Mouse (Mus musculus) stomach, postnatal 0 days (tissue): Measurements from ENCODE around the gene Slc35b4. TPM values are rescaled to one million over a fixed set of nuclear protein-coding genes. Genes with fewer than 3 reads are reported as not detected.

ENCODE experiments used
- ATAC-seq: fragments of 200-750 bp; cut with Nextera tagmentation; 2 replicates; pipeline ENCODE4 v1.8.0; 2017; ENCODE audit not compliant: low FRiP score, low TSS enrichment
- DNase-seq: peaks from one replicate; pipeline ENCODE4 v3.0.0-alpha.2; 2016; ENCODE audit warnings: low spot score
- H3K27ac ChIP-seq: fragments of 300-500 bp; sonication (generic); replicated peaks from 2 replicates; pipeline ENCODE4 v1.5.1; 2014; ENCODE audit warnings: mild to moderate bottlenecking, control low read depth
- H3K27me3 ChIP-seq: fragments of 300-500 bp; sonication (generic); 2 replicates; pipeline ENCODE4 v1.6.1; 2014; ENCODE audit warnings: low read length; ENCODE audit not compliant: control insufficient read depth, insufficient read depth
- H3K36me3 ChIP-seq: fragments of 300-500 bp; sonication (generic); 2 replicates; pipeline ENCODE4 v1.6.1; 2014; ENCODE audit warnings: low read length, mixed read lengths; ENCODE audit not compliant: control insufficient read depth, insufficient read depth
- H3K4me1 ChIP-seq: fragments of 300-500 bp; sonication (generic); replicated peaks from 2 replicates; pipeline ENCODE4 v1.6.1; 2014; ENCODE audit warnings: antibody characterized with exemption; ENCODE audit not compliant: control insufficient read depth, insufficient read depth
- H3K4me2 ChIP-seq: fragments of 300-500 bp; sonication (generic); replicated peaks from 2 replicates; pipeline ENCODE4 v1.6.1; 2014; ENCODE audit warnings: low read depth, mild to moderate bottlenecking, control low read depth, moderate library complexity
- H3K4me3 ChIP-seq: fragments of 300-500 bp; sonication (generic); 2 replicates; pipeline ENCODE4 v1.5.1; 2014; ENCODE audit warnings: low read depth, low read length, control low read depth
- H3K9ac ChIP-seq: fragments of 300-500 bp; sonication (generic); 2 replicates; pipeline ENCODE4 v1.6.1; 2014; ENCODE audit warnings: mild to moderate bottlenecking, low read length, control low read depth, mixed read lengths
- H3K9me3 ChIP-seq: fragments of 300-500 bp; sonication (generic); 2 replicates; pipeline ENCODE4 v1.6.1; 2016; ENCODE audit warnings: low read length; ENCODE audit not compliant: control insufficient read depth
- CTCF ChIP-seq: IDR thresholded peaks from 2 replicates; pipeline ENCODE4 v1.5.1; 2016; ENCODE audit warnings: antibody characterized with exemption, low read depth, mild to moderate bottlenecking, moderate library complexity
- EP300 ChIP-seq: optimal IDR thresholded peaks from 2 replicates; pipeline ENCODE3; 2016; ENCODE audit warnings: antibody characterized with exemption
- WGBS: fragments of 180-500 bp; shearing (Covaris S2); extraction: QIAGEN DNeasy Blood & Tissue Kit; methylation state at CpG from one replicate; pipeline ENCODE4 v1.1.7; 2014; 5-methylcytosine and 5-hydroxymethylcytosine counted together
- polyA plus RNA-seq: library from polyadenylated mRNA; unstranded; fragments of >200 nt; fragmentation: Nextera tagmentation; extraction: Ambion mirVana; gene quantifications from 2 replicates; pipeline ENCODE4 v1.2.1, GENCODE M21; 2015

Slc35b4 gene
- polyA plus RNA-seq, 1 experiment from 2014 or later: 18.7 TPM

GRCm38 (mm10) chr6:34129261-34129660 lies 47.6 kb downstream of the Slc35b4 start:
- Histone ChIP-seq H3K4me1 (no peaks in the 10 kb centered on the region), H3K9me3 (no peaks in the 10 kb centered on the region), H3K9ac (no peak overlapping the region), H3K4me2 (no peak overlapping the region), H3K27ac (no peak overlapping the region), H3K4me3 (no peak overlapping the region), H3K27me3 (no peaks in the 10 kb centered on the region), H3K36me3 (no peaks in the 10 kb centered on the region)
- ATAC-seq: no peak
- DNase-seq: no peak
- WGBS: 74% methylated on average over 2 of the region's 2 CpGs
- TF ChIP-seq EP300 (no peak), CTCF (no peak)

GRCm38 (mm10) chr6:34124401-34124800 lies 52.5 kb downstream of the Slc35b4 start:
- no peaks in the 10 kb centered on the region for H3K4me1 ChIP-seq
- ATAC-seq: no peak
- H3K4me3 ChIP-seq: no peak overlapping the region
- H3K27me3 ChIP-seq: no peaks in the 10 kb centered on the region
- H3K36me3 ChIP-seq: no peaks in the 10 kb centered on the region
- H3K4me2 ChIP-seq: no peak overlapping the region
- no peaks in the 10 kb centered on the region for H3K9me3 ChIP-seq
- WGBS: 70% methylated on average over 2 of the region's 2 CpGs
- H3K9ac ChIP-seq: no peak overlapping the region
- DNase-seq: no peak
- no peak for TF ChIP-seq CTCF
- H3K27ac ChIP-seq: no peak overlapping the region

DNA sequence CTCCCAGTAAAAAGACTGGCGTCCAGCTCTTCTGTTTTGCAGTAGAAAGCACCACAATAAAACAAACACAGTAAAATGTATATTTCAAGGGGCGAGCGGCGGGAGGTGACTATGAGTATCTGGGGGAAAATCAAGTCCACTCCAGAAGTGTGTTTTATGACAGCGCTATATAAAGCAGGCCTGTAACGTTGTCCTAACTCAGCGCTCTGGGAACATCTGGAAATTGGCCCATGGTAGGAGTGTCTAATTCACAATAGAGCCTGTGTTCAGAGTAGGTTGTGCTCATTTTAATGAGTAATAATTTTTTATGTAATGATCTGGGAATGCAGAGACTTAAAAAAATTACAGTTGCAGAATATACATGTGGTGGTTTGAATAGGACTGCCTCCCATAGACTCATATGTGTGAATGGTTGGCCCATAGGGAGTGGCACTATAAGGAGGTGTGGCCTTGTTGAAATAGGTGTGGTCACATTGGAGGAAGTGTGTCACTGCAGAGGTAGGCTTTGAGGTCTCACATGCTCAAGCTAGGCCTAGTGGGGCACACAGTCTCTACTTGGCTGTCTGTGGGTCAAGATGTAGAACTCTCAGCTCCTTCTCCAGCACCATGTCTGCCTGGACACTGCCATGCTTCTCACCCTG lies 60.0 kb downstream of the Slc35b4 start:
- no peak overlapping the region for H3K4me2 ChIP-seq
- no peaks in the 10 kb centered on the region for H3K36me3 ChIP-seq
- TF ChIP-seq EP300 (no peak), CTCF (no peak)
- ATAC-seq (no peak), DNase-seq (no peak)
- WGBS: 87% methylated on average over 7 of the region's 7 CpGs
- H3K27me3 ChIP-seq: no peaks in the 10 kb centered on the region
- H3K4me1 ChIP-seq: no peaks in the 10 kb centered on the region
- H3K9me3 ChIP-seq: no peaks in the 10 kb centered on the region
- H3K27ac ChIP-seq: no peak overlapping the region
- no peak overlapping the region for H3K9ac ChIP-seq
- no peak overlapping the region for H3K4me3 ChIP-seq

GRCm38 (mm10) chr6:34111406-34111805 lies 65.5 kb downstream of the Slc35b4 start:
- Histone ChIP-seq H3K9me3 (no peaks in the 10 kb centered on the region), H3K27me3 (no peaks in the 10 kb centered on the region), H3K4me3 (no peak overlapping the region), H3K36me3 (no peaks in the 10 kb centered on the region), H3K4me2 (no peak overlapping the region), H3K9ac (no peak overlapping the region), H3K27ac (no peak overlapping the region), H3K4me1 (no peaks in the 10 kb centered on the region)
- no peak for DNase-seq
- WGBS: 70% methylated on average over 6 of the region's 6 CpGs
- ATAC-seq: no peak
- no peak for TF ChIP-seq CTCF
- no peak for TF ChIP-seq EP300

DNA sequence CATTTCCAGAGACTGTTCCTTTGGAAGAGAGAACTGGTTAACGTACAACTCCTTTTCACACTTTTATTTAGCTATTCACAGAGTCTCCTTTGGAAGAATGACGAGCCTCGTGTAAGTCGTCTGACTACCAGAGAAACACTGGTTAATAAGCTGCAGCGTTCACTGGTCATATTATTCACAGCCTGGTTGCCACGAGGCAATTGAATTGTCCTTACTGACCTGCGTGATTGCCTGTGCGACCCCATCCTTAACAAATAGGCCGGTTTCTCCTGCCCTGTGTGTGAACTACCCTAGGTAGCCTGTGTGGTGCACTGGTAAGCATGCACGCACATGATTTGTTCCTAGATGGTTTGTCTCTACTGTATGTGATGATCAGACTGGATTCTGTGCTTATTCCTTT lies 66.3 kb downstream of the Slc35b4 start:
- 76% methylated on average over 10 of the region's 10 CpGs for WGBS
- H3K4me2 ChIP-seq: no peak overlapping the region
- no peak for ATAC-seq

More for the DNA sequence above, 66.3 kb downstream of the Slc35b4 start:
- no peak for DNase-seq
- Histone ChIP-seq H3K27me3 (no peaks in the 10 kb centered on the region), H3K4me1 (no peaks in the 10 kb centered on the region), H3K36me3 (no peaks in the 10 kb centered on the region), H3K4me3 (no peak overlapping the region), H3K9me3 (no peaks in the 10 kb centered on the region), H3K27ac (no peak overlapping the region), H3K9ac (no peak overlapping the region)
- TF ChIP-seq EP300 (no peak), CTCF (no peak)

Other genes with a start within 250 kb of the Slc35b4 start
- gene Lrguk, start 147.7 kb downstream of the Slc35b4 start, polyA plus RNA-seq: 0.21 and 0.30 TPM in 2 replicates
- 188 TPM in 2 replicates for gene Akr1b3, start 140.4 kb upstream of the Slc35b4 start, polyA plus RNA-seq
- gene Akr1b8, start 177.0 kb upstream of the Slc35b4 start, polyA plus RNA-seq: 96.1 and 112 TPM in 2 replicates
- 18.3 and 20.0 TPM in 2 replicates for gene Akr1b10, start 207.1 kb upstream of the Slc35b4 start, polyA plus RNA-seq
- 0.17 and 1.2 TPM in 2 replicates for gene Akr1b7, start 235.2 kb upstream of the Slc35b4 start, polyA plus RNA-seq